Mouse (Mus musculus) bone marrow, adult 2 months (tissue): ENCODE measurements at regions not wholly inside any gene's neighbourhood (a gene's known extent, or its start where the extent isn't known, plus 50 kb on each side); places are given as distances from the start of the nearest gene placed in this dataset.

Source experiments
- CTCF ChIP-seq: fragments of 200-500 bp; IDR thresholded peaks from 2 replicates; pipeline ENCODE4 v1.5.1; 2011; ENCODE audit warnings: low read length, control low read depth; ENCODE audit not compliant: control insufficient read depth, insufficient read depth
- POLR2A ChIP-seq: fragments of 200-500 bp; IDR thresholded peaks from 2 replicates; pipeline ENCODE4 v1.6.1; 2011; ENCODE audit warnings: low read depth, mild to moderate bottlenecking, control low read depth, low read length, borderline replicate concordance; ENCODE audit not compliant: control insufficient read depth

- no peak for TF ChIP-seq POLR2A
- no peak for TF ChIP-seq CTCF
Measured at GRCm38 (mm10) chr3:147786555-147786954, 934.4 kb downstream of the Ttll7 start.
